Mouse (Mus musculus): ENCODE data around the gene Filip1.

DNA sequence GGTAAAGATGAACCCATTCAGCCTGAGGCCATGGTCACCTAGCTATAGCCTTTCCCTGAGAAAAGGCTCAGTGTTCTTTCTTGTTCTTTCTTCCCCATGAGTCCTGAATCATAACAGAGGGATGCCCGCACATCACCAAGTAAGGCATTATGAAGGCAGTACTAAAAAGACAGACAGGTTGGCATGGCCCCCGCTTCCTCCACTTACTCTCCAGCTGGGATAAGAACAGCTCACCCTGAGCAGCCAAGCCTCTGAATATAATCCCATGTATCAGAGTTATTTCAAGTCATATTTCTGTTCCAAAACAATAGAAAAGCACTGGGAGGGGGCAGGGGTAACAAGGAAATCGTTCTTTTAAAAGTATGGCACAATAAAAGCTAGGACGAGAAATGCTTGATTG, 86.7 kb downstream of the Filip1 start:
- TF ChIP-seq NRF1 (IDR thresholded peaks at IDR 0.05; ENCODE audit: low read depth, low read length) (no peak), KAT2A (IDR thresholded peaks at IDR 0.05; ENCODE audit: insufficient replicate concordance, low read length) (no peak), MXI1 (IDR thresholded peaks at IDR 0.05; ENCODE audit: low read depth, low read length) (no peak), ZMIZ1 (IDR thresholded peaks at IDR 0.05; ENCODE audit: low read depth, low read length) (no peak), CTCF (conservative IDR thresholded peaks at IDR 0.05 in 1 of 2, IDR thresholded peaks at IDR 0.05 in 1 of 2; ENCODE audit: low read depth in 2 of 2, low read length in 2 of 2) (no peak), POLR2A (IDR thresholded peaks at IDR 0.05; ENCODE audit: low read depth, low read length) (no peak), TCF12 (IDR thresholded peaks at IDR 0.05; ENCODE audit: low read depth, low read length) (no peak), ZC3H11A (IDR thresholded peaks at IDR 0.05; ENCODE audit: low read depth, low read length) (no peak), MAFK (IDR thresholded peaks at IDR 0.05; ENCODE audit: insufficient replicate concordance, low read length) (no peak)

Data from CH12.LX (cell line).